Mouse (Mus musculus): Measurements from ENCODE around the gene Wrap53.

DNA sequence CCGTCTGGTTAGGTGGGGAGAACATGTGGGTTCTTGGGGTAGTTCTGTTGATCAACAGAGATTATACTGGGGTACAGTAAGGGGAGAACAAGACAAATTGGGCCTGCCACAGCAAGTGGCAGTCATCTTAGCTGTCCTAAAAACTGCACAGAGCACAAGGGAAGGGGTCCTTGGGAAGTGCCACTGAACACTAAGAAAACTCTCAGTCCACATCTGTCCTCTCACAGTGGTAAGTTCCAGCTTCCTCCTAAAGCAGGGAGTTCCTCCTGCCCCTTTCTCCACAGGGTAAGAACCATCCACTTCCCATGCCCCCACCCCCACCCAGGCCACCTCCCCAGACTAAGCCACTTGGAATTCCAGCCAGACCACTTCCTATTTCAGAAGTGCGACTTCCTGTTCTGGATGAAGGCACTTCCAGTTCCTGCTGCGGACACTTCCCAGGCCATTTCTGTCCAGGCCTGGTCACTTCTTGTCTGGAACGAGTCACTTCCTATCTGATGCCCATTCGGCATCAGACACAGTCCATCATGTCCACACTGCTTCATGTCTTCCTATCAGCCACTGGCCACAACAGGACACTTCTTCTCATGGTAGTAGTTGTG lies 25.4 kb downstream of the Wrap53 start:
- TF ChIP-seq CTCF (IDR thresholded peaks at IDR 0.05; ENCODE audit: borderline replicate concordance, insufficient read depth, low read depth, low read length) (no peak), POLR2A (IDR thresholded peaks at IDR 0.05; ENCODE audit: borderline replicate concordance, insufficient read depth, low read length) (no peak)
